Mouse (Mus musculus) erythroid progenitor cell, adult 5-6 weeks (primary cell): Measurements from ENCODE around the gene Pcyt1b. TPM values are rescaled to one million over a fixed set of nuclear protein-coding genes. Genes with fewer than 3 reads are reported as not detected.
A peak's percentile ranks its signal among the peaks of the same experiment; 100 is the strongest.

ENCODE experiments used
- ATAC-seq: replicated peaks from 2 replicates; pipeline ENCODE4 v1.8.0; 2016; ENCODE audit warnings: moderate number of reproducible peaks, mild to moderate bottlenecking, moderate TSS enrichment, inconsistent platforms; ENCODE audit not compliant: poor library complexity, low FRiP score, severe bottlenecking
- total RNA-seq, 2 experiments: library from RNA; stranded (forward) in 1 of 2; stranded (reverse) in 1 of 2; fragments of 150-400 nt in 1 of 2; fragments of 186-747, 209-891 nt in 1 of 2; gene quantifications; 2 replicates each; pipeline versions ENCODE4 v1.2.3 to v1.2.4; 2015 to 2017; ENCODE audit warnings: low replicate concordance in 2 of 2

Gene Pcyt1b
- total RNA-seq (2015; ENCODE audit: low replicate concordance) (37.3 and 42.2 TPM in 2 replicates), total RNA-seq (2017; ENCODE audit: low replicate concordance) (128 and 157 TPM in 2 replicates)

DNA sequence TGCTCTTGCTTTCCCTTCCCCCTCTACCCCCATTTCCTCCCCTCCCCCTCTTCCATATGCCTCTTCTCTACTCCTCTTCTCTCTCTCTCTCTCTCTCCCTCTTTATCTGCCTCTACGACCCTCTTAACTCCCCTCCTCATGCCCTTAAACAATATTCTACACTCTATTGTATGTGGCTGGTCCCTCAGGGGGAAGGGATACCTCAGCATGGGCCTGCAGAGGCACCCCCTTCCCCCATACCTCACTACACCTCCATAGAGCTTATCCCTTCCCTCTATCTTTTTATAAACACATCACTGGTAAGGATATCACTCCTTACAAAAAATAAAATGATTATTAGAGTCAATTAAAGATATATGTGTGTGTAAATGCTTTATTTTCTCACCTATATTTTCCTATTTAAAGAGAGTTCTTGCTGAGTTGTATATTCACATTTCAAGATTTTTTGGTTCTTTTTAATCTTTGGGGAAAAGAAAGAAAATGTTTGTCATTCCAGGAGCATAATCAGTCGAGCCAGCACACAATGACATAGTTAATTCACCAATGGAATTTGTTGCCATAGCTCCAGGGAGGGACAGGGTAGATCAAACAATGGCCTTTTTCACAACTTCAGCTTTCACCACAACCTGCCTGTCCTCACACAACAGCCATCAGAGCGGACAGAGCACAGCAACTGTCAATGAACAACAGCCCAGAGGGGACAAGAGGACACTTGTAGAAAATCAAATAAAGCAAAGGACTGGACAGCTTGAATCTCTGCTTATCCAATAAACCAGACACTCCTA lies at the start of gene Pcyt1b:
Gene Pcyt1b, plus strand, starts transcription at position 646 of the 785 bp plus-strand sequence.
- no peak for ATAC-seq

DNA sequence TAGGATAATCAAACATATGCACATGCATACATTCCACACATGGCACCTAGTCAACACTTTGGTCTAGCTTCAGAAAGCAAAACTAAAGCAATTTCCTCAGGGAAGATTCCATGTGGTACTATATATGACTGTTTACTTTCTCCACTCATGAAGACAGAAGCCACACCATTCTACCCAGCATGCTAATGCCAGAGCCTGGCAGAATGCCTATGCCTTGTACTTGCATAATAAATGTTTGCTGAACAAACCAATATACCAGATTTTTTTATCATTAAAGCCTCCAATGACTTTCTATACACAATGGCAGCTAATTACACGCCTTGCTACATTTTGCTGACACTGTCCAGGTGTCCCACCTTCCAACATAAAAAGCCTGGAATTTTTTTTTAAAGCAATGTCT lies 24.4 kb upstream of the Pcyt1b start:
- ATAC-seq, result no peak

DNA sequence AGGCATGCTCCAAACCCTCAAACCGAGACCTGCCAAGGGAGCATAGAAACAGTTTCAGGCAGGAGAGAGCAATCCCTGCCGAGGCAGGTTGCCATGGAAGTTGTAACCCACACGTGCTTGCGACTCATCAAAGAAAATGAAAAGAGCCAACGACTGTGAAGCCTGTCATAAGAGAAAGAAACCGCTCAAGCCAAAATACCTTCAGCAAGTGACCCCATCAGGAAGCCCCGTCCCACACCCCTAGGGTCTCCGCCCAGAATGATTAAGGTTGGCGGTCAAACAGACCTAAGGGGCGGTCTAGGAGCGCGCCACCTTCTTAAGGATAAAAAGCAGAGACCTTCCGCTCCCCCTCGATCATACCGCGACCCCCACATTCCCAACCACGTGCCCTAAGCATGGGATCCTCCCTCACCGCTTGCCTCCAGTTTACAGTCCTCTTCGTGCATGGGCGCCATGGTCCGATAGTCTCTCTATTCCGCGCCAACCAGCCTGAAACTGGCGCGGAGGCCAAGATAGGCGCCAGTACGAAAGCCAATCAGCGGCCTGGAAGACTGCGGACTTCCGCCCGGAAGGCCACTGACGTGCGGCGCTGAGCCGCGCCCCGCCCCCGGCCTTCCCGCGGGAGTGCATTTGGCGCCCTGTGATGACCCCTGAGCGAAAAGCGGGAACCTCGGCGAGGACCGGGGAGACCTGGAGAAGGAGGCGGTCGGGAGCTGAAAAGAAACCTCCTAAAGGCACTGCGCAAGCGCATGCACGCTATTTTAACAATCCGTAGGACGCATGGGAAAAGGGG lies 22.8 kb upstream of the Pcyt1b start, which contains the start of gene Pola1:
Gene Pola1, minus strand, starts transcription at position 499 of the 793 bp plus-strand sequence.
- peak; percentile 99 for ATAC-seq

DNA sequence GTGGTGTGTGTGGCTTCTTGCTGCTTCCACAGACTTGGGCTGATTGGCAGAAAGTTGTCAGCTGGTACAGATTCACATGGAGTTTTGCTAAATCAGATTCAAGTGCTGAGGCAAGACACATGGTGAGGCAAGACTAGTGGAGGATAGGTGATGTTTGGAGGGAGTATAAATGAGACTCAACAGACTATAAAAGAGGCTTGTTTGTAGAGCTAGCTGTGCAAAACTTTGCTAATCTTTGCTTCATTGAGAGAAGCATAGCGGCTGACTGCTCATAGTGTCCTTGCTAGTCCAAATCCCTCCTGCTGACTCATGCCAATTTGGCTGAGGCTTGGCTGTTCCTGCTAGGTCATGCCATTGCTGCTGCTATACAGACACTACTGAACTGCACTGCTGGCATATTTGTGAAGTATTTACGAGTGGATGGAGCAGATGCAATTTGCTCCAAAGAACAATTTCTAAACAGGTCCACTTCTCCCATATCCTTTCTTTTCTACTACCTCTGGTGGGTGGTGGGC lies 19.7 kb upstream of the Pcyt1b start:
- ATAC-seq, result 0 out of 2 replicates have a peak, but pooled peaks have one; percentile 50

DNA sequence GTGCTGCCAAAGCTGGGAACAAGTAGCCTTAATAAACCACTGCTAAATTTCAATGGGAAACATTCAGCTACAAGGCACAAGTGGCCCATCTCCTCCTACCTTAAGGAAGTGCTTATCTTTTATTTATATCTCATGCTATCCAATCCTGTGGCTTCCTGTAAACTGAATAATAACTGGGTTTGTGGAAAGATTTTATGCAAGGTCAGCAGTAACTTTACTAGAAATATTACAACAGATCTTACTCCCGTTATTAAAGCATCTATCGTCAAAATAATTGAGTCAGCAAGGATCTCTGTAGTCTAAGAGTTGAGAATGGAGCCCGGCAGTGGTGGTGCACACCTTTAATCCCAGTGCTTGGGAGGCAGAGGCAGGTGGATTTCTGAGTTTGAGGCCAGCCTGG lies 11.1 kb upstream of the Pcyt1b start:
- no peak for ATAC-seq

DNA sequence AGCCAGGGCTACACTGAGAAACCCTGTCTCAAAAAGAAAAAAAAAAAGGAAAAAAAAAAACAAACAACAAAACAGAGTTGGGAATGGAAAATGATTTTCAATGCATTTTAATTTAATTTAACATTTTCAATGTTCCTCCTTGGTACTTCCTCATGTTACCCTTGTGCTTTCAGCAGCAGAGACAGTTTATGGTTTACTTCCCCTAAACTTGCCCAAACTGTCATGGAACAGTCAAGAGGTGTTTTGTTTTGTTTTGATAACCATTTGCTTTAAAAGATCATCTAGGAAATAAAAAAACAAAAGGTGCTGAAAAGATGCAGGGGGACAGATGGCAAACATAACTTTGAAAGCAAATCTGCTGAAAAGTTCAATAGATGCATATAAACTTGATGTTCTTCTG lies 10.6 kb upstream of the Pcyt1b start:
- ATAC-seq, result no peak

DNA sequence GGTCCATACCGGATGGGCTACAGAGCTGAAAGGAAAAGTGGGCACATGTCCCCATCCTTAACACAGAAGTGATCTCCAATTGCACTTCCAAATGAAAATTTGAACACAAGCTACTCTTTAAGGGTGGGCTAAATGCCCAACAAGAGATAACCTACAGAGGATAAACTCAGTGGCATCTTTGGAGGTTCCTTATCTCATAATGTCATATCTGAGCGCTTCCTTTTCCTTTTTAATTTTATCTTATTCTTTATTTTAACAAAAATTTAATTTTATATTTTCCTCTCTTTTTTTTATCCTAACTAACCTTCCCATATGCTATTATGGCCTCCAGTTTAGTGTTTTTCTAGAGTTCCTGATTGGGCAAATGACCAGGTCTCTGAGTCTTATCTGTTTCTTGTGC lies 3.9 kb upstream of the Pcyt1b start:
- ATAC-seq, result no peak

DNA sequence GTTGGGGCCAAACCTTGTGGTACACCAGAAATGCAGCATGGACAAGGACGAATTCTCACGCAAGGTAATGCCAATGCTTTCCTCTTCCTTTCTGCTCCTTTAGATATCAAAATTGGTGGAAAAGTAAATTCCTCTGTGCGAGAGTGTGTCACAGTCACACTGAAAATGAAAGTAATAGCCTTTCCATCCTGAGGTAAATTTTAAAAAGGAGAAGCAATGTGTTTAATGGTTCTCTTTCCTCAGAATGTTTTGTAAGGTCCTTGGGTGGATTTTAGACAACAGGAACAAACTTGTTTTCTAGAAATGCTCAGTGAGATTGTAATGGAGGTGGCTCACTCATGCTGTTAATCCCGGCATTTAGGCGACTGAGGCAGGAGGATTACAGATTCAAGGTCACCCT lies 490 bp downstream of the Pcyt1b start:
- ATAC-seq, result no peak

DNA sequence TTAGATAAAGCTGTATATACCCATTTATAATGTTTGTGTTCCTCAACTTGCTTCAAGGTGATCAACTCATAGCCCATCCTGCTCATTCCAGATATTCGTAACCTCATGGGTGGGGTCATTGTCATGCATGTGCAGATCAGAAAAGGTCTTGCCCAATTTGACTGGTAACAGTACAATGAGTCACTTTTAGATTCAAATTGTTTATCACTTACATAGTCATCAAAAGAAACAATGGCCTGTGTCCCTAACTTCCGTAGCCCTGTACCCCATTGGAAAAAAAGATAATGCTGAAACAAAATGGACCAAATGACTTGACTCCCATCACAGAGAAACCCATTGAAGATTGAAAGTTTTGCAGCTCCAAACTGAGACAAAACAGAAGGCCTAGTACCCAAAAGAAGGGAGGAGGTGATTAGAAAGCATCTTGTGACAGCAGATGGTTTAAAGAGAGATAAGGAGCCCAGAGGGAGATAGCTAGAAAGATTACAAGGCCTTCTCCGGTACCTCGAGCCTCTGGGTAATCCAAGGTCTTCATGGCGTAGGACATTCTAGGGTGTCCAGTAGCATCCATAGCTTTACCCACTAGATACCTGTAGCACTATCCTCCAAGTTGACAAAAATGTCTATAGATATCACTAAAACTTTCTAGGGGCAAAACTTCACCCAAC lies 9.4 kb downstream of the Pcyt1b start:
- ATAC-seq, result no peak

DNA sequence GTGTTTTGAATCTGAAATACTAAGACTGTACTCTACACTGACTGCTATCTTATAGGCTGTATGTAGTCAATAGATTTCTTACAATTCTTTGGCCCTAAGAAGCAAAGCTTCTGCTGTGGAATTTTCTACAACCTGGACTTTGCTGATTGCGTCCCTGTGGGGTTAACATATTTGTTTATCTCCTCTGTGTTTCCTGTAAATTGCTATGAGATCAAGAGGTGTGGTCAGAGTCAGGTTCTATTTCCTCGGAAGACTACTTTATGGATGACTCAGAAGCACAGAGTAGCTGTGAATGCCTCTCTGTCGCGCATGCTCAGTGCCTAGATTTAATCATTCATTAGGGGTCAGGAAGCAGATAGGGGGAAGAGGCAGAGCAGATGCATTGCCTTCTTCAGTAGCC lies 10.1 kb downstream of the Pcyt1b start:
- peak; percentile 65; the same call in 1 of the 2 replicates for ATAC-seq

DNA sequence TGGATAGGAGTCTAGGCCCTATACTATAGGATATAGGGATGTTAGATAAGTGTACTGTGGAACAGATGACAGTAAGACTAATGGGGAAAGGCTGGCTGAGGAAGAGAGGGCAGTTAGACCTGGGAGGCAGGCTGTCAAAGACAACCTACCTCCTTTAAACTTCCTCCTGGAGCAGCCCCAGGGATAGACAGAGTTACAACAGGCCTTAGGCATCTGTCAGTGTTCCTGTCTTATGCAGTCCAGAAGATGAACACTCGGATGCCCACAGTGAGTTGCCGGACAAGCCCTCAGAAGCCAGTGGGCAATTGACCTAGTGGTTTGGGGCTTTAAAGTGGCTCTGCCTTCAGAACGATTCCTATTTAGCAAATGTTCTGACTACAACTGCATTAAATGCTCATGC lies 19.8 kb downstream of the Pcyt1b start:
- peak; percentile 23 for ATAC-seq

DNA sequence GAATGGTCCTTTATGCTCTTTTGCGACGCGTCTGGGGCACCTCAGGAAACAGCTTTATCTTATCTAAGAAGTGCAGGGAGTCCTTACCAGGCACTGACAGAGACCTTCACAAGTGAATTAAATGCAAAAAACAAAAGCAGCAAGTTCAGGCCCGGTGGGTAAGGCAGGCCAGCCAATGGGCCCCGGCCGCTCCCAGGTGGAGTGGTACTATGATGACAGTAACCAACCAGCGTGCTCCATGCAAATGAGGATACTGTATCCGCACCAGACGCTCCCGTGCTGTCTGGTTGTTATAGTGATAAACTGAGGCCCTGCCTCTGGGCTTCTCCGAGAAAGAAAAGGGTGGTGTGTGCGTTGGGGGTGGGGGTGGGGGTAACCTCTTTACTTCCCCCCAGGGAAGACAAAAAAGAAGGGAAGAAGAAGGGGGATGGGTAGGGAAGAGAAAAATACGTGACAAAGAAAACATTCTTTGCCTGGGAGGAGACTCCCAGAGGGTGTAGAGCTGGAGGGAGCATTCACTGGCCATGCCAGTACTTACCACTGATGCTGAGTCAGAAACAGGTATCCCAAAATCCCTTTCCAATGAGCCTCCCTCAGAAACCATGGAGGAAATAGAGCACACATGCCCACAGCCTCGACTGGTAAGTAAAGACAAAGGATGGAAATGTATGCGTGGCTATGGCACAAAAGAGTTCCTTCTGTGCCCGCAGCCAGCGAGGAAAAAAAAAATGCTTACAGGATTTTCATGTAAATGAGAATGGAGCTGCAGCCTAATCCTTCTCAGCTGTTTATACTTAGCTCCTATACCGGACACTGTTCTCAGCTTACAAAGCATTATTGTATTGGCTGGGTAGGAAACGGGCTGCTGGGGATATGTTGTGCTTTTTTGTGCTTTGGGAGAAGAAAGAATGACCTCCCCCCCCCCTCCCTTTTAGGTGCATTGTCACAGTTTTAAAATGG lies 20.5 kb downstream of the Pcyt1b start:
- ATAC-seq, result peak; percentile 99

DNA sequence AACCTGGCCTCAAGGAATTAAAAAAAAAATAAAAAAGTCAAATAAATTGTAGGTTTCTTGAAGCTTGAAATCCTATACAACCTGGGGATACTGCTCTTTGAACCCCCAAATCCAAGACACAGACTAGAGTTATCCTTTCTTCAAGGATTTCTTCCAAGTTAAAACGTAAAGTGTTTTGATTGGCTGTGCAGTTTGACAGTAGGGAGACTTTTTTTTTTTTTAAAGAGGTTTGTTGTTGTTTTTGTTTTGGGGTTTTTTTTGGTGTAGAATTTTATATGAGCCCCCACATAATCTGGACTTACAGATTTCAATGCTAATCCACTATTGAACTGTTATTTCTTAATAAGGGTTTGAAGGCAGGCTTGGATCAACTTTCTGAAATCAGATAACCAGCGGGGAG lies 21.6 kb downstream of the Pcyt1b start:
- no peak for ATAC-seq

DNA sequence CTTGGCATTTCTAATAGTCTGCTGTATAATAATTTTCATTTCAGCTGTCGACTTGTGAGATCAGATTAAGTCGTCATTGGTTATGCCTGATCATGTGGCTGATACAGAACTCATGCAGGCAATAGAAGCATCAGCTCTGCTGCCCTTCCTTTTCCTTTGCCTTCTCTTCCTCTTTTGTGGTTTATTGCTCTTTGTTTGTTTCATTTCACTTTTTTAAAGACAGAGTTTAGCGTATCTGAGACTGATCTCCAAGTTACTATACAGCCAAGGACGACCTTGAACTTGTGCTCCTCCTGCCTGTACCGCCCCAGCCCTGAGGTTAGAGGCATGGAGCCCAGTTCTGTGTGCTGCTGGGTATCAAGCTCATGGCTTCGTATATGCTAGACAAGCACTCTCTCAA lies 34.6 kb downstream of the Pcyt1b start:
- ATAC-seq, result no peak

DNA sequence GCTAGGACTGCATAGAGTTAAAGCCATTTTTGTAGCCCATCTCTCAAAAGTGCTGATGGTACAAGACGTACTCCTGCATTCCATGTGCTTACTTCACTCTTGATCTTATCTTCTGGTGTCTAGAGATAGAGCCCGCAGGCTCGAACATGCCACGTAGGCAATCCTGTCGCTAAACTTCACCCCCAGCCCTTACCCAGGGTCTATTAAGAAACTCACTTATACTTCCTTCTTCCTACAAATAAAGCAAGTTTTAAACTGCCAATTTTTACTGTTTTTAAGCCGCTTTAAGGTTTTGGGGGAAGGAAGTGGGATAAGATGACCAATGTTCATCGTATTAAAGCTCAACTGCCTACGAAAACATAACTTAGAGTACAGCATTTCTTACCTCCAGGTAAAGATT lies 36.0 kb downstream of the Pcyt1b start:
- ATAC-seq, result no peak

DNA sequence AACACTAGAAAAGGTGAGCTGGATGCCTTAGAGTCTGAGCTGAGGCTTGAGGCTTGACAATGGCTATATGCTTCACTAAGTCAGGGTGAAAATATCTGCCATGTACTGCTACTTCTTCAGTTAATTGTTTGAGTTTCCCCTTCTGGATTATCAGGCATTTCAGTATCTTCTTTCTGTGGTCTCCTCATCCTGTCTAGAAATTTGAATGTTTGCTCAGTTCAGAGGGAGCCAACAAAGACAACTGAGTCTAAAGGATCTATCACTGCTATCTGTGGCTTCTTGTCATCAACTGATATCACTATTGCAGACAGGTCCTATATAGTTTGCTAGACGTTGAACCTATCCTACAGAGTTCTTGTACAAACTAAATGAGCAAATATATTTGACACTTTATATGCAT lies 42.9 kb downstream of the Pcyt1b start:
- no peak for ATAC-seq

DNA sequence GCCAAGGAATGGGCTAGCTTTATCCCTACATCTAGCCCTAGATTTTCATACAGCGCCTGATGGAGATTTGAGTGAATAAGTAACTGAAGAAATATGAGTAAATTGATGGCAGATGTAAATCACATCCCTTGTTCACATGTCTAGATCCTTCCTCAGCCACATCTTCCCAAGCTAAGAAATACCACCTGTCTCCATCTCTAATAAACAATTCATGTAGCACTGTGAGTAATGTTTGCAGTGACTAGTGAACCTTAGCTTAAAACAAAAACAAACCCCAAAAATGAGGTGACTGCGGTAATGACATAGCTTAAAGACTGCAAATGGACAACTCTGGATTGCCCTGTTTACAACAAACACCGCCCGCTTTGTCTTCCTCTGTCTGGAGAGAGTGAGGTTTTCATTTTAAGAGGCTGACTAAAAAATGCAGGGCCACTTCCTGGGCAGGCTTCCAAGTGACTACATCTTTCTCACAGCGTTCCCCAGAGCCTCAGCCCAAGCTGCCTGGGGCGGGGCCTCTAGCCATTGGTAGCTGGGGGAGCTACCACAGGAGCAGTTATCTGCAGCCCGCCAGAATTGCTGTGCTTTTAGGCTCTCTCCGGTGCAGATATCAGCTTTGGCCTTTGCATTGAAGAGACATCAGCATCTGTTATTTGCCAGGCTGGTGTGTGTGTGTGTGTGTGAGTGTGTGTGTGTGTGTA lies 46.0 kb downstream of the Pcyt1b start:
- peak; percentile 100 for ATAC-seq

DNA sequence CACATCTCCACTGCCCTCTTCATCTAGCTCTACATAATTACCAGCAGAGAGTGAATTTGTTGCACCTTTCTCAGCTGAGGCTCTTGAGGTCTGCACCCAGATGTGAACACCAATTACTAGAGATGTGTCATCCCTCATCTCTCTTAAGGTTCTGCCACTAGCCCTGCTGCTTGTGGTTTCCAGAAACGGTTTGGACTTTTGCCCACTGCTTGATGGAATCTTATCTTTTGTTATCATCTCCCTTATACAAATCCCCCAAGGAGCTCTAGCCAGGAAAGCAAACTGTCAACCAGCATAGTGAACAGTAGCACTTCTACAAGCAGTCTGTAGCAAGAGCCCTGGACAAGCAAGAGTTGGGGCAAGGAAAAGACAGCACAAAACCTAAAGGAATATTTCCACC lies 57.9 kb downstream of the Pcyt1b start:
- ATAC-seq, result no peak
